Mouse (Mus musculus): ENCODE measurements around the gene Mdp1. TPM values are rescaled to one million over a fixed set of nuclear protein-coding genes. Genes with fewer than 3 reads are reported as not detected.
A peak's percentile ranks its signal among the peaks of the same experiment; 100 is the strongest.

Gene Mdp1
- polyA plus RNA-seq, 1 experiment from 2014 or later: 84.6 TPM

- peak overlapping the region; percentile 91 for H3K9ac ChIP-seq (ENCODE audit: low read depth, low read length)
- 3% methylated on average over 23 of the region's 23 CpGs for WGBS
- peak; percentile 27 for ATAC-seq
- peak overlapping the region; percentile 78 for H3K4me3 ChIP-seq (ENCODE audit: low read depth, low read length)
- no peaks in the 10 kb centered on the region for H3K27me3 ChIP-seq (ENCODE audit: control insufficient read depth, insufficient read depth, low read depth, low read length)
- H3K27ac ChIP-seq (ENCODE audit: low read length): peak overlapping the region; percentile 81
- peaks cover 26% of the 10 kb centered on the region for H3K36me3 ChIP-seq (ENCODE audit: control insufficient read depth, insufficient read depth, low read length)
- peak overlapping the region; percentile 97 for H3K4me2 ChIP-seq (ENCODE audit: low read length)
- no peaks in the 10 kb centered on the region for H3K9me3 ChIP-seq (replicated peaks; ENCODE audit: control insufficient read depth, low read length, poor library complexity, severe bottlenecking)
- peaks cover 13% of the 10 kb centered on the region for H3K4me1 ChIP-seq (ENCODE audit: control insufficient read depth, insufficient read depth, low read length)
Observed at GRCm38 (mm10) chr14:55634874-55635522, 25.3 kb downstream of the Mdp1 start.

DNA sequence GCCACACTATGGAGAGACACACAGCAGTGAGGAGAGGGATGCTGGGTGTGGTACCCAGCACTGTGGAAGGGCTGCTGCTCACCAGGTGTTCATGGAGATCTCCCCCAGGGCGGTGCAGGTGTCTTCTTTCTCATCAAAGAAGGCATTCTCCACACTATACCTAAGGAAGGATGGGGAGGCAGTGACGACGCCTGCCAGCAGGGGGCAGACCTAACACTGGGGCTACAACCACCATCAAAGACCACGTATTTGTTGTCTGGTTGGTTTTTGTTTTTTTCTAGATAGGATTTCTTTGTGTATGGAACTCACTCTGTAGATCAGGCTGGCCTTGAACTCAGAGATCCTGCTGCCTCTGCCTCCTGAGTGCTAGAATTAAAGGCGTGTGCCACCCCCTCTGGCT lies 31.0 kb downstream of the Mdp1 start:
- ATAC-seq: no peak
- no peak overlapping the region for H3K4me2 ChIP-seq (ENCODE audit: low read length)
- no peak overlapping the region for H3K27ac ChIP-seq (ENCODE audit: low read length)
- 0 out of 2 replicates have a peak, but pooled peaks cover 1% of the 10 kb centered on the region for H3K4me1 ChIP-seq (ENCODE audit: control insufficient read depth, insufficient read depth, low read length)
- H3K9me3 ChIP-seq (replicated peaks; ENCODE audit: control insufficient read depth, low read length, poor library complexity, severe bottlenecking): no peaks in the 10 kb centered on the region
- H3K36me3 ChIP-seq (ENCODE audit: control insufficient read depth, insufficient read depth, low read length): peaks cover 61% of the 10 kb centered on the region
- 47% methylated on average over 5 of the region's 5 CpGs for WGBS
- H3K4me3 ChIP-seq (ENCODE audit: low read depth, low read length): no peak overlapping the region
- H3K27me3 ChIP-seq (ENCODE audit: control insufficient read depth, insufficient read depth, low read depth, low read length): no peaks in the 10 kb centered on the region
- H3K9ac ChIP-seq (ENCODE audit: low read depth, low read length): no peak overlapping the region

GRCm38 (mm10) chr14:55628077-55628827 lies 32.1 kb downstream of the Mdp1 start:
- H3K4me3 ChIP-seq (ENCODE audit: low read depth, low read length): no peak overlapping the region
- no peaks in the 10 kb centered on the region for H3K4me1 ChIP-seq (ENCODE audit: control insufficient read depth, insufficient read depth, low read length)
- no peak overlapping the region for H3K4me2 ChIP-seq (ENCODE audit: low read length)
- H3K27me3 ChIP-seq (ENCODE audit: control insufficient read depth, insufficient read depth, low read depth, low read length): no peaks in the 10 kb centered on the region
- no peaks in the 10 kb centered on the region for H3K9me3 ChIP-seq (replicated peaks; ENCODE audit: control insufficient read depth, low read length, poor library complexity, severe bottlenecking)
- 97% methylated on average over 26 of the region's 27 CpGs for whole genome bisulfite sequencing
- H3K9ac ChIP-seq (ENCODE audit: low read depth, low read length): no peak overlapping the region
- peaks cover 59% of the 10 kb centered on the region for H3K36me3 ChIP-seq (ENCODE audit: control insufficient read depth, insufficient read depth, low read length)
- H3K27ac ChIP-seq (ENCODE audit: low read length): no peak overlapping the region
- ATAC-seq: no peak

GRCm38 (mm10) chr14:55618486-55619195 lies 41.7 kb downstream of the Mdp1 start:
- H3K4me2 ChIP-seq (ENCODE audit: low read length): peak overlapping the region; percentile 26; the same call in 1 of the 2 replicates
- 0 out of 2 replicates have a peak, but pooled peaks cover 2% of the 10 kb centered on the region for H3K36me3 ChIP-seq (ENCODE audit: control insufficient read depth, insufficient read depth, low read length)
- no peak for ATAC-seq
- no peaks in the 10 kb centered on the region for H3K9me3 ChIP-seq (replicated peaks; ENCODE audit: control insufficient read depth, low read length, poor library complexity, severe bottlenecking)
- no peaks in the 10 kb centered on the region for H3K27me3 ChIP-seq (ENCODE audit: control insufficient read depth, insufficient read depth, low read depth, low read length)
- H3K4me3 ChIP-seq (ENCODE audit: low read depth, low read length): peak overlapping the region; percentile 26
- H3K9ac ChIP-seq (ENCODE audit: low read depth, low read length): no peak overlapping the region
- WGBS: 54% methylated on average over 22 of the region's 22 CpGs
- H3K4me1 ChIP-seq (ENCODE audit: control insufficient read depth, insufficient read depth, low read length): no peaks in the 10 kb centered on the region
- no peak overlapping the region for H3K27ac ChIP-seq (ENCODE audit: low read length)

DNA sequence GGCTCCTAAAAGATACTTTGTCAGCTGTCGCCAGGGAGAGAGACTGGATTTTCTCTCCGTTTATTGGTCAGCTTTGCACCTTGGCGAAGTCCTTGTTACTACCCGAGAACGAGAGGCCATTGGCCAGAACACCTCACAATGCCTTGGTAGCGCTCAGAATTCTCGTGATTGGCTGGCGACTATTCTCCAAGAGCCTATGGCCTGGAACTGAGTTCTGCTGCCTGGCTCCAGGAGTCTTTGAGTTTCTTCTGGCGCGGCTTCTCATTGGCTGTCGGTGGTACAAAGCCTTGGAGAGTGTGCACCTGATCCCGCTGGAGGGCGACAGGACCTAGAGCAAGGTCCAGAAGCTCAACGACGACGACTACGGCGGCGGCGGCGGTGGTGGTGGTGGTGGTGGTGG lies 42.5 kb downstream of the Mdp1 start, which contains the start of gene Rec8:
Gene Rec8 (plus strand): TSS at position 216 of the 400 bp plus-strand sequence.
- Histone ChIP-seq H3K4me1 (ENCODE audit: control insufficient read depth, insufficient read depth, low read length) (no peaks in the 10 kb centered on the region), H3K27me3 (ENCODE audit: control insufficient read depth, insufficient read depth, low read depth, low read length) (no peaks in the 10 kb centered on the region), H3K4me2 (ENCODE audit: low read length) (peak within 1 kb of the TSS; percentile 26; the same call in 1 of the 2 replicates), H3K9ac (ENCODE audit: low read depth, low read length) (no peak within 1 kb of the TSS), H3K27ac (ENCODE audit: low read length) (no peak within 1 kb of the TSS), H3K9me3 (replicated peaks; ENCODE audit: control insufficient read depth, low read length, poor library complexity, severe bottlenecking) (no peaks in the 10 kb centered on the region), H3K4me3 (ENCODE audit: low read depth, low read length) (peak within 1 kb of the TSS; percentile 26), H3K36me3 (ENCODE audit: control insufficient read depth, insufficient read depth, low read length) (no peaks in the 10 kb centered on the region)
- peak; percentile 79 for ATAC-seq
- 29% methylated on average over 21 of the region's 21 CpGs for WGBS

- Histone ChIP-seq H3K9ac (ENCODE audit: low read depth, low read length) (no peak overlapping the region), H3K9me3 (replicated peaks; ENCODE audit: control insufficient read depth, low read length, poor library complexity, severe bottlenecking) (no peaks in the 10 kb centered on the region), H3K36me3 (ENCODE audit: control insufficient read depth, insufficient read depth, low read length) (no peaks in the 10 kb centered on the region), H3K27ac (ENCODE audit: low read length) (no peak overlapping the region), H3K27me3 (ENCODE audit: control insufficient read depth, insufficient read depth, low read depth, low read length) (no peaks in the 10 kb centered on the region), H3K4me3 (ENCODE audit: low read depth, low read length) (no peak overlapping the region), H3K4me1 (ENCODE audit: control insufficient read depth, insufficient read depth, low read length) (no peaks in the 10 kb centered on the region), H3K4me2 (ENCODE audit: low read length) (no peak overlapping the region)
- WGBS: 85% methylated on average over 2 of the region's 2 CpGs
- ATAC-seq: no peak
Observed at GRCm38 (mm10) chr14:55616844-55617243, 43.5 kb downstream of the Mdp1 start.

GRCm38 (mm10) chr14:55615876-55616275 lies 44.4 kb downstream of the Mdp1 start:
- Histone ChIP-seq H3K27me3 (ENCODE audit: control insufficient read depth, insufficient read depth, low read depth, low read length) (no peaks in the 10 kb centered on the region), H3K36me3 (ENCODE audit: control insufficient read depth, insufficient read depth, low read length) (no peaks in the 10 kb centered on the region), H3K9me3 (replicated peaks; ENCODE audit: control insufficient read depth, low read length, poor library complexity, severe bottlenecking) (no peaks in the 10 kb centered on the region), H3K9ac (ENCODE audit: low read depth, low read length) (no peak overlapping the region), H3K4me1 (ENCODE audit: control insufficient read depth, insufficient read depth, low read length) (no peaks in the 10 kb centered on the region), H3K4me2 (ENCODE audit: low read length) (no peak overlapping the region), H3K27ac (ENCODE audit: low read length) (no peak overlapping the region), H3K4me3 (ENCODE audit: low read depth, low read length) (no peak overlapping the region)
- 51% methylated on average over 2 of the region's 2 CpGs for WGBS
- ATAC-seq: no peak

GRCm38 (mm10) chr14:55614565-55615178 lies 45.6 kb downstream of the Mdp1 start:
- no peaks in the 10 kb centered on the region for H3K4me1 ChIP-seq (ENCODE audit: control insufficient read depth, insufficient read depth, low read length)
- ATAC-seq: no peak
- no peaks in the 10 kb centered on the region for H3K27me3 ChIP-seq (ENCODE audit: control insufficient read depth, insufficient read depth, low read depth, low read length)
- H3K4me3 ChIP-seq (ENCODE audit: low read depth, low read length): no peak overlapping the region
- H3K27ac ChIP-seq (ENCODE audit: low read length): no peak overlapping the region
- H3K4me2 ChIP-seq (ENCODE audit: low read length): no peak overlapping the region
- H3K9ac ChIP-seq (ENCODE audit: low read depth, low read length): no peak overlapping the region
- WGBS: 83% methylated on average over 7 of the region's 7 CpGs
- H3K36me3 ChIP-seq (ENCODE audit: control insufficient read depth, insufficient read depth, low read length): no peaks in the 10 kb centered on the region
- no peaks in the 10 kb centered on the region for H3K9me3 ChIP-seq (replicated peaks; ENCODE audit: control insufficient read depth, low read length, poor library complexity, severe bottlenecking)

Data from midbrain, embryonic 16.5 days (tissue).